Mouse (Mus musculus) embryonic fibroblast, embryonic 13.5 days (primary cell): ENCODE measurements around the gene Hoxc6.

Experiments
- CTCF ChIP-seq: IDR thresholded peaks from 2 replicates; pipeline ENCODE4 v1.5.1; 2011; ENCODE audit warnings: mild to moderate bottlenecking, control low read depth, low read length, moderate library complexity, borderline replicate concordance; ENCODE audit not compliant: insufficient read depth
- POLR2A ChIP-seq: IDR thresholded peaks from 2 replicates; pipeline ENCODE4 v1.6.1; 2011; ENCODE audit warnings: low read depth, mild to moderate bottlenecking, control low read depth, low read length, moderate library complexity

DNA sequence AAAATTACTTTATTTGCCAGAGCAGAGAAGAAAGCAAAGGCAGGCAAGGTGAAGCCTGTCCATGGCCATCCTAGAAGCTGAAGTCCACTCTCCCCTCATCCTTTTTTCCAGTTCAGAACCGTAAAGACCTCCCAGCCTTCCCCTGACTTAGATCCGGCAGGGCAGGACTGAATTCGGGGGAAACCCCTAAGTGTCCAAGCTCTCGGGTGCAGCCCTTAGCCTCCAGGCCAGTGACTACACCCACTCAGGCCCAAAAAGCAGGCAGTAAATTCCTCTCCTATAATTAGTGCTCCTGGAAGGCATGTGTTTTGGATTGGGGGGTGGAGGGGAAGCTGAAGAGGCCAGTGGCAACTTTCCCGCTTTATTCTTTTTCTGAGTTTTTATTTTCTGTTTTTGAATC is 7.7 kb downstream of the Hoxc6 start:
- TF ChIP-seq CTCF (no peak), POLR2A (no peak)
